Mouse (Mus musculus): ENCODE measurements at regions not wholly inside any gene's neighbourhood (a gene's known extent, or its start where the extent isn't known, plus 50 kb on each side); places are given as distances from the start of the nearest gene placed in this dataset.

DNA sequence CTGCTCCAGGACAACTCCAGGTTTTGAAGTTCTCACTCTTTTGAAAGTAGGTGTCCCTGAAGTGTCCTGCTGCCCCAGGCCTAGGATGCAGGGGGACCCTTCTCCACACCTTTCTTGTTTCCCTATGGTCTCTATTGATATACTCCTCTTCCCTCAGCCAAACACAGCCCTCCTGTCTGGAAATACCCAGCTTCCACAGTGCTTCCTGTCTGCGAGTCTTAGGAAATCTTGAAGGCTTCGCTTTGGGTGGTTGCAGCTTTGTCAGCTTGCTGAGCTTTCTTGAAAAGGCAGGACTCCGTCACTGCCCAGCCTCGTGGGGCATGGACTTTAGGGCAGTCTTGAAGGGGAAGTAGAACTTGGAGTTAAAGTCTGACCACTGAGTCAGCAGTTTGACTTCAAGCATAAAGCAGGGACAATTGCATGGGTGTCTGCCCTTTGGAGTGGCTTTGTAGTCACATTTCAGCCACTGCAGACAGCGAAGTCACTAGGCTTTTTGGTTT lies 51.1 kb upstream of the Lrrc52 start:
- no peak overlapping the region for H3K27ac ChIP-seq (ENCODE audit: low read depth, low read length)
- no peak overlapping the region for H3K9ac ChIP-seq (ENCODE audit: low read depth, low read length)
- WGBS: 85% methylated on average over 5 of the region's 5 CpGs
- no peak for ATAC-seq (ENCODE audit: low FRiP score, low TSS enrichment)
- H3K4me1 ChIP-seq (ENCODE audit: control insufficient read depth, insufficient read depth, low read length): no peaks in the 10 kb centered on the region
- H3K4me2 ChIP-seq (replicated peaks; ENCODE audit: low read depth, low read length): no peak overlapping the region
- H3K36me3 ChIP-seq (ENCODE audit: control insufficient read depth, insufficient read depth, low read length): no peaks in the 10 kb centered on the region
- H3K9me3 ChIP-seq (ENCODE audit: control insufficient read depth, low read length): no peaks in the 10 kb centered on the region
- H3K27me3 ChIP-seq (ENCODE audit: control insufficient read depth, insufficient read depth, low read length): no peaks in the 10 kb centered on the region
- no peak overlapping the region for H3K4me3 ChIP-seq (ENCODE audit: low read length)

DNA sequence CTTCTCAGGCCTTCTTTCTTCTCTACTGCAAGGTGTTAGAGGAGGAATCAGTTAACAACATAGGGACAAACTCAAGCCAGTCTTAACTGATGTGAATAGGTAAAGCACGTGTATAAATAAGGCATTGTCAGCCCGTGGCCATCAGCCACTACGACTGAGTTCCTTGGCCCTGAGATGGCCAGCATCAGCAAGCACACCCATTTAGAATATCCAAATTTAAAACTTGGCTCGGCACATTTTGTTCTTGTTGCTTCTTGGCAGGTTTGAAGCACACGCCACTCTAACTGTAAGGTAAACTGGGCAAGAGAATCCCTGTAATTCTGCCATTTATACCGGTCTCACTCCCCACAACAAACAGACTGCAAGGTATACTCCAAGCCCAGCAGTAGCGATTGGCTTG lies 57.3 kb upstream of the Lrrc52 start:
- Histone ChIP-seq H3K27me3 (ENCODE audit: control insufficient read depth, insufficient read depth, low read length) (no peaks in the 10 kb centered on the region), H3K9ac (ENCODE audit: low read depth, low read length) (no peak overlapping the region), H3K9me3 (ENCODE audit: control insufficient read depth, low read length) (no peaks in the 10 kb centered on the region), H3K4me3 (ENCODE audit: low read length) (no peak overlapping the region), H3K36me3 (ENCODE audit: control insufficient read depth, insufficient read depth, low read length) (no peaks in the 10 kb centered on the region), H3K4me2 (replicated peaks; ENCODE audit: low read depth, low read length) (no peak overlapping the region), H3K4me1 (ENCODE audit: control insufficient read depth, insufficient read depth, low read length) (no peaks in the 10 kb centered on the region), H3K27ac (ENCODE audit: low read depth, low read length) (no peak overlapping the region)
- 83% methylated on average over 7 of the region's 7 CpGs for WGBS
- no peak for ATAC-seq (ENCODE audit: low FRiP score, low TSS enrichment)

DNA sequence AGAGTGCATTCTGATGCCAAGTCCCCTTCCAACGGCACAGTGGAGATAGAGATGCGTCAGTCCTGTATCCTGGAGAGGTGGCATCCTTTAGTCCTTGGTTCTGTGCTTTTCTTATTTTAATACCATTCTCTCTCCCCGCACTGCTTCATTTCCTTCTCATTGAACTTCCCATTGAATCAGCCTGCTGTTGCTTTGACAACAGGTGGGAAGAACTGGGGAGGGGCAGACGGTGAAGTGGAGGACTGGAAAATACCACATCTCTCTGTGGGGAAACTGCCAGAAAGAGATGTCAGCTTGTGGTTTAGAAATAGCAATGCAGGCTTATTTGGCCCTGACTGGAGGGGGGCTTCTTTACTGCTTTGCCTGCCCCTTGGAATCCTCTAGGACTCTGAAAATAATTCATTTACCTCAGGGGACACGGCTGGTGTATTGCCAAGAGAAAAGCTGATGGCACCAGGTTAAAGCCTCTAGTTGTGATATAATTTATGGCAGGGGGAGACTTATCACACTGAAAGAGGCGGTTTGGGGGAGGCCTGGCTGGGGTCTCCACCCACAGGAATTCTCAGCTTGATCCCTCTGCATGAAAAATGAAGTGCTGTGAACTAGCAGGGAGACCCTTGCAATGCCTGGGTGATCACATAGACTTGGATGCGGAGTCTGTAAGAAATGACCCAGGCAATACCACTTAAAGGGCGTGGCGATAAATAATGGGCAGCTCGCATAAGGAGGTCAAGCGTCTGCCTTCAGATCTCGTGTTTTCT lies 65.4 kb upstream of the Rxrg start:
- peak; percentile 66; the same call in 1 of the 2 replicates for ATAC-seq (ENCODE audit: low FRiP score, low TSS enrichment)
- peaks cover 2% of the 10 kb centered on the region; the same call in 1 of the 2 replicates for H3K9me3 ChIP-seq (ENCODE audit: control insufficient read depth, low read length)
- no peaks in the 10 kb centered on the region for H3K36me3 ChIP-seq (ENCODE audit: control insufficient read depth, insufficient read depth, low read length)
- H3K4me1 ChIP-seq (ENCODE audit: control insufficient read depth, insufficient read depth, low read length): no peaks in the 10 kb centered on the region
- 34% methylated on average over 12 of the region's 12 CpGs for WGBS
- no peak overlapping the region for H3K27ac ChIP-seq (ENCODE audit: low read depth, low read length)
- H3K27me3 ChIP-seq (ENCODE audit: control insufficient read depth, insufficient read depth, low read length): no peaks in the 10 kb centered on the region
- no peak overlapping the region for H3K9ac ChIP-seq (ENCODE audit: low read depth, low read length)
- H3K4me3 ChIP-seq (ENCODE audit: low read length): no peak overlapping the region
- no peak overlapping the region for H3K4me2 ChIP-seq (replicated peaks; ENCODE audit: low read depth, low read length)

DNA sequence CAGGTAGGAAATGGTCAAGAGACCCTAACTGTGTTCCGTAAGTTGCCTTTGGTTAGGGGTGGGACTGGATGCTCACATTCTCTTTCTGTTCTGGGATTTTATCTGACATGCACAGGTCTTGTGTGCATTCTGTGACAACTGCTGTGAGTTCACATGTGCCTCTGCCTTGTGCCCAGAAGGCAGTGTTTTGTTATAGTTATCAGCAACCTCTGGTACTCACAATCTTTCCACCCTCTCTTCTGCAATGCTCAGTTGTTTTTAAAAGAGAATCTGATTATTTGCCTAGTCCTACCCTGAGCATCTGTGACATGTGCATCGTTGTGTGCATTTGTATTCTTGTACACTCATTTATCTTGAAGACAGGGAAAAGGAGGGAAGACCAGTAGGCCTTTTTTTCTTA lies 52.2 kb upstream of the Rxrg start:
- Histone ChIP-seq H3K36me3 (ENCODE audit: control insufficient read depth, insufficient read depth, low read length) (no peaks in the 10 kb centered on the region), H3K27me3 (ENCODE audit: control insufficient read depth, insufficient read depth, low read length) (no peaks in the 10 kb centered on the region), H3K9me3 (ENCODE audit: control insufficient read depth, low read length) (no peaks in the 10 kb centered on the region), H3K4me2 (replicated peaks; ENCODE audit: low read depth, low read length) (no peak overlapping the region), H3K4me1 (ENCODE audit: control insufficient read depth, insufficient read depth, low read length) (peaks cover 10% of the 10 kb centered on the region; the same call in 1 of the 2 replicates), H3K27ac (ENCODE audit: low read depth, low read length) (no peak overlapping the region), H3K4me3 (ENCODE audit: low read length) (no peak overlapping the region), H3K9ac (ENCODE audit: low read depth, low read length) (no peak overlapping the region)
- WGBS: 96% methylated on average over 2 of the region's 2 CpGs
- no peak for ATAC-seq (ENCODE audit: low FRiP score, low TSS enrichment)

DNA sequence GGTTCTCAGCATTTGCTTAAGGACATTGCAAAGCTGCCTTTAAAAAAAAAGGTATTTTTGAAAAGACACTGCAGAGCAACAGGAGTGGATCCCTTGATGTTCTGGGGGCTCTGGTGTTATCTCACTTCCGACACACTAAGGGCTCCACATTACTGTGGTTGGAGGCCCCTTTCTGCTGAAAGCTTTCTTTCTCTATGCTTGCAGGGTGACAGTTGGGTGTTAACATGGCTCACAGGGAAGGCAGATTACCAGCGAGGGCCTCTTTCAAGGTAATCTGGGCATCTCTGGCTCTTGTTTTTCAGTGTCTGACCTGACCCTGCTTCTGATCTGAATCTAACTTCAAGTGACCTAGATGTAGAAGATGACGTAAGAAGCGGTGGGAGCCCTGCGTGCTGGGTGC lies 50.9 kb upstream of the Rxrg start:
- Histone ChIP-seq H3K36me3 (ENCODE audit: control insufficient read depth, insufficient read depth, low read length) (no peaks in the 10 kb centered on the region), H3K9me3 (ENCODE audit: control insufficient read depth, low read length) (no peaks in the 10 kb centered on the region), H3K9ac (ENCODE audit: low read depth, low read length) (no peak overlapping the region), H3K4me1 (ENCODE audit: control insufficient read depth, insufficient read depth, low read length) (peaks cover 13% of the 10 kb centered on the region), H3K4me3 (ENCODE audit: low read length) (no peak overlapping the region), H3K4me2 (replicated peaks; ENCODE audit: low read depth, low read length) (no peak overlapping the region), H3K27me3 (ENCODE audit: control insufficient read depth, insufficient read depth, low read length) (no peaks in the 10 kb centered on the region), H3K27ac (ENCODE audit: low read depth, low read length) (no peak overlapping the region)
- no peak for ATAC-seq (ENCODE audit: low FRiP score, low TSS enrichment)
- WGBS: 89% methylated on average over 5 of the region's 5 CpGs

All from kidney, embryonic 14.5 days (tissue).